Mouse (Mus musculus) left cerebral cortex, adult 2 months (tissue): ENCODE results near the gene Rab15. TPM values are rescaled to one million over a fixed set of nuclear protein-coding genes. Genes with fewer than 3 reads are reported as not detected.

Experiments used
- DNase-seq, 2 experiments: peaks; one replicate each; pipeline ENCODE4 v3.0.0; 2021 to 2022; ENCODE audit warnings: low spot score in 2 of 2, mixed read lengths in 1 of 2; ENCODE audit errors: extremely low spot score in 1 of 2
- H3K27ac ChIP-seq: fragments of 200-600 bp; 2 replicates; pipeline ENCODE4 v1.8.1; 2022
- H3K4me3 ChIP-seq: fragments of 200-600 bp; 2 replicates; pipeline ENCODE4 v1.8.1; 2022
- CTCF ChIP-seq: fragments of 200-600 bp; IDR thresholded peaks from 2 replicates; pipeline ENCODE4 v1.8.1; 2022; ENCODE audit warnings: antibody characterized with exemption, mild to moderate bottlenecking, moderate library complexity
- intact Hi-C: fragments of 180-260 bp; cut with DNase I; formaldehyde crosslinking; loops from one replicate; pipeline ENCODE4 v1.15.1; 2025
- total RNA-seq, 2 experiments: library from RNA; stranded (reverse); gene quantifications; 2 replicates each; pipeline ENCODE4 v1.2.3; 2021

The Rab15 gene
- total RNA-seq, 2 experiments from 2014 or later = 271 to 278 TPM

- TF ChIP-seq CTCF = no peak
Measured at GRCm38 (mm10) chr12:76770841-76771500, 51.7 kb downstream of the Rab15 start.

DNA sequence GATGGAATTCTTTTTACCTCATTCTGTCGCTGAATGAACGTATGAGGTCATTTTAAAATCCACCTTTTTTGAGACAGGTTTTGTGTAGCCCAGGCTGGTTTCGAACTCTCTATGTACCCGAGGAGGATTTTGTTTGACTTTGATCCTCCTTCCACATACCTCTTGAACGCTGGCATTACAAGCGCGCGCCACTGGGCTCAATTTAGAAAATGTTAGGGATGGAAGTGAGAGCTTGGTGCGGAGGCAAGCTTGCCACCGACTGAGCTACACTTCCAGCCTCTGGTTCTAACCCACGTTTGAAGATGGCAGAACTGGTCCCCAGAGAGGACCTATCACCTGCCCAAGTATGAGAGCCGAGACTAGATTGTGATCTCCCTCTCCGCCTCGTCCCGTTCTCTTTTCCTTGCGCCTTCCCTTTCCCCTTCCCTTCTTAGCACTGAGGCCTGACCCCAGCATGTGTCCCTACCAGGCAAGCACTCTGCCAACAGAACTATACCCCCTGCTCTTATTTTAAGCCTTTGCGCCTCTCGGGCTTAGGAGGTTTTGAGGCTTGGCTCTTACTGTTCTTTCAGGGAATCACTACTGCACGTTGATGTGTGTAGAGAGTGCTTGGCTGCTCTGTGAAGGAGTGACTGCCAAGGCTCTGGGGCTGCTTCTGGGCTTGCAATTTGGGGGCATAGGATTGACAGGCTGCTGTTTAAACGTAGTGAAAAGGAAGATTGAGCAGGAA, 56.6 kb downstream of the Rab15 start:
- Histone ChIP-seq H3K27ac (peak overlapping the region; percentile 99), H3K4me3 (peak overlapping the region; percentile 87)
- intact Hi-C loops = no loop called here
- DNase-seq = no peak
- peak; percentile 1 for TF ChIP-seq CTCF

More at GRCm38 (mm10) chr12:76770841-76771500, 51.7 kb downstream of the Rab15 start:
- no peak for DNase-seq
- Histone ChIP-seq H3K27ac (no peak overlapping the region), H3K4me3 (no peak overlapping the region)
- intact Hi-C loops = no loop called here

- DNase-seq = peak; percentile 77 to 85
- intact Hi-C loops = no loop called here
- no peak for TF ChIP-seq CTCF
- H3K27ac ChIP-seq = peak within 1 kb of the TSS; percentile 99
- peak within 1 kb of the TSS; percentile 87 for H3K4me3 ChIP-seq
Measured at GRCm38 (mm10) chr12:76765354-76765851, 57.3 kb downstream of the Rab15 start, which contains the start of the genes Churc1 and Fntb. Gene Churc1, plus strand, starts transcription at chr12:76765538. Gene Fntb, plus strand, starts transcription at chr12:76765589.

- peak; percentile 66 for TF ChIP-seq CTCF
- DNase-seq = peak in 1 of 2 experiments; percentile 52
- intact Hi-C loops = no loop called here
- Histone ChIP-seq H3K4me3 (no peak overlapping the region), H3K27ac (no peak overlapping the region)
Measured at GRCm38 (mm10) chr12:76752652-76753318, 69.9 kb downstream of the Rab15 start.

- DNase-seq = no peak
- H3K4me3 ChIP-seq = no peak overlapping the region
- intact Hi-C loops = no loop called here
Measured at GRCm38 (mm10) chr12:76750866-76751459, 71.7 kb downstream of the Rab15 start.

More at GRCm38 (mm10) chr12:76750866-76751459, 71.7 kb downstream of the Rab15 start:
- H3K27ac ChIP-seq = no peak overlapping the region
- TF ChIP-seq CTCF = no peak

Other genes starting within 250 kb of the Rab15 start
- 100 to 1,000 TPM in 1 of 2 experiments, 10 to 100 TPM in 1; 96.7 to 104 TPM for gene Sptb, start 112.4 kb downstream of the Rab15 start, total RNA-seq
- 10 to 100 TPM; 35.3 to 35.4 TPM for gene Churc1, start 57.4 kb downstream of the Rab15 start, total RNA-seq
- 10 to 100 TPM; 27.9 to 28.4 TPM for gene Fntb, start 57.3 kb downstream of the Rab15 start, total RNA-seq
- under 1 TPM; 0.34 to 0.47 TPM for gene Gpx2, start 27.4 kb downstream of the Rab15 start, total RNA-seq
- gene Max, start 139.3 kb upstream of the Rab15 start, total RNA-seq = 10 to 100 TPM; 79.3 to 81.0 TPM